Mouse (Mus musculus) adrenal gland (tissue): ENCODE results near the gene Fah.

Experiments
- intact Hi-C: fragments of 180-260 bp; cut with DNase I; formaldehyde crosslinking; loops from one replicate; pipeline ENCODE4 v1.15.1; 2025

Gene Fah

GRCm38 (mm10) chr7:84596002-84596401 is 10.5 kb downstream of the Fah start:
- intact Hi-C loops = no loop called here

GRCm38 (mm10) chr7:84594917-84595303 is 11.6 kb downstream of the Fah start:
- intact Hi-C loops = loop anchor here (5.0 kb wide), 2 partner anchors 147 to 187 kb away; no protein-coding TSS in a partner anchor

GRCm38 (mm10) chr7:84594087-84594916 is 12.2 kb downstream of the Fah start:
- intact Hi-C loops = loop anchor here (5.0 kb wide), 2 partner anchors 148 to 188 kb away; no protein-coding TSS in a partner anchor

- intact Hi-C loops = loop anchor here (5.0 kb wide), 2 partner anchors 151 to 191 kb away; no protein-coding TSS in a partner anchor
These were observed 15.2 kb downstream of the Fah start for GRCm38 (mm10) chr7:84591347-84591746.

GRCm38 (mm10) chr7:84590622-84591021 is 15.9 kb downstream of the Fah start:
- intact Hi-C loops = loop anchor here (5.0 kb wide), 2 partner anchors 152 to 192 kb away; no protein-coding TSS in a partner anchor

GRCm38 (mm10) chr7:84587101-84587783 is 19.3 kb downstream of the Fah start:
- intact Hi-C loops = no loop called here

- intact Hi-C loops = no loop called here
These were observed 20.0 kb downstream of the Fah start for GRCm38 (mm10) chr7:84586360-84587100.

- intact Hi-C loops = no loop called here
These were observed 21.4 kb downstream of the Fah start for GRCm38 (mm10) chr7:84585086-84585485.

GRCm38 (mm10) chr7:84579769-84580168 is 26.8 kb downstream of the Fah start:
- intact Hi-C loops = no loop called here

- intact Hi-C loops = no loop called here
These were observed 27.7 kb downstream of the Fah start for GRCm38 (mm10) chr7:84578841-84579240.

- intact Hi-C loops = no loop called here
These were observed 29.5 kb downstream of the Fah start for GRCm38 (mm10) chr7:84577034-84577433.

- intact Hi-C loops = no loop called here
These were observed 40.3 kb downstream of the Fah start for GRCm38 (mm10) chr7:84566200-84566599.

- intact Hi-C loops = no loop called here
These were observed 42.3 kb downstream of the Fah start for GRCm38 (mm10) chr7:84564236-84564635.

- intact Hi-C loops = no loop called here
These were observed 46.0 kb downstream of the Fah start for GRCm38 (mm10) chr7:84560500-84560899.

- intact Hi-C loops = no loop called here
These were observed 49.2 kb downstream of the Fah start for GRCm38 (mm10) chr7:84557332-84557731.

- intact Hi-C loops = no loop called here
These were observed 51.2 kb downstream of the Fah start for GRCm38 (mm10) chr7:84555294-84555693.

- intact Hi-C loops = no loop called here
These were observed 55.0 kb downstream of the Fah start for GRCm38 (mm10) chr7:84551472-84551871.

- intact Hi-C loops = no loop called here
These were observed 59.9 kb downstream of the Fah start for GRCm38 (mm10) chr7:84546667-84547066.

GRCm38 (mm10) chr7:84544946-84545345 is 61.6 kb downstream of the Fah start:
- intact Hi-C loops = no loop called here
